ENCODE assay signal across 15 mouse cellular contexts in genomic region chr17:75438162-75438561, GRCm38 (mm10). TPM values are rescaled to one million over a fixed set of nuclear protein-coding genes. Genes with fewer than 3 reads are reported as not detected.
A peak's percentile ranks its signal among the peaks of the same experiment; 100 is the strongest.
DNase-seq lines count a peak whose midpoint lies in the region; ATAC-seq and TF ChIP-seq lines count a peak whose summit lies in the region.
"Had no signal": no experiment of that assay in that cellular context is flagged by ENCODE, and none has a peak within 500 bp of the region (broad histone marks: within the 10 kb centered on the region; RNA-seq: fewer than 3 reads in every experiment).

No protein-coding gene starts in this region.

- DNase-seq in kidney, postnatal 14 days: no peak
- DNase-seq in midbrain, embryonic 11.5 days (ENCODE audit: low spot score, missing footprints): peak; percentile 70
- no peak for DNase-seq in midbrain, postnatal 0 days (ENCODE audit: low spot score)
- no peak for DNase-seq in cerebellum, postnatal 36 days
- no peak for DNase-seq in right cerebral cortex, postnatal 10 days (ENCODE audit: low spot score in 2 of 2)
- DNase-seq: cerebellum, adult 9-10 months; thymus, postnatal 36 days had no signal

- no peaks in the 10 kb centered on the region for H3K9me3 ChIP-seq in kidney, embryonic 14.5 days (ENCODE audit: control insufficient read depth, low read length)
- H3K9me3 ChIP-seq in midbrain, embryonic 11.5 days (ENCODE audit: control insufficient read depth, low read length): no peaks in the 10 kb centered on the region
- no peaks in the 10 kb centered on the region for H3K9me3 ChIP-seq in midbrain, postnatal 0 days (ENCODE audit: low read length)
- no peaks in the 10 kb centered on the region for H3K9me3 ChIP-seq in heart, embryonic 14.5 days (ENCODE audit: control insufficient read depth, low read length)
- H3K9me3 ChIP-seq: embryonic facial prominence, embryonic 12.5 days; forebrain, embryonic 13.5 days; hindbrain, embryonic 13.5 days; stomach, embryonic 15.5 days had no signal

- H3K36me3 ChIP-seq in kidney, embryonic 14.5 days (ENCODE audit: control insufficient read depth, insufficient read depth, low read length): no peaks in the 10 kb centered on the region
- H3K36me3 ChIP-seq in midbrain, embryonic 11.5 days (ENCODE audit: control insufficient read depth, insufficient read depth, low read length): no peaks in the 10 kb centered on the region
- H3K36me3 ChIP-seq in midbrain, postnatal 0 days (ENCODE audit: insufficient read depth, low read length): no peaks in the 10 kb centered on the region
- no peaks in the 10 kb centered on the region for H3K36me3 ChIP-seq in heart, embryonic 14.5 days (ENCODE audit: control insufficient read depth, insufficient read depth, low read length)
- H3K36me3 ChIP-seq: embryonic facial prominence, embryonic 12.5 days; hindbrain, embryonic 13.5 days; stomach, embryonic 15.5 days had no signal

- ATAC-seq in kidney, embryonic 14.5 days (ENCODE audit: low FRiP score, low TSS enrichment): no peak
- ATAC-seq in midbrain, embryonic 11.5 days (ENCODE audit: low FRiP score): peak; percentile 38; the same call in 1 of the 2 replicates
- ATAC-seq in midbrain, postnatal 0 days (ENCODE audit: low FRiP score): no peak
- no peak for ATAC-seq in heart, embryonic 14.5 days (ENCODE audit: insufficient number of reproducible peaks, insufficient read depth, low FRiP score, low read depth)
- ATAC-seq: forebrain, embryonic 13.5 days had no signal

- no peak overlapping the region for H3K4me2 ChIP-seq in kidney, embryonic 14.5 days (replicated peaks; ENCODE audit: low read depth, low read length)
- H3K4me2 ChIP-seq in midbrain, embryonic 11.5 days: no peak overlapping the region
- H3K4me2 ChIP-seq in midbrain, postnatal 0 days (ENCODE audit: low read depth, low read length, poor library complexity, severe bottlenecking): no peak overlapping the region
- H3K4me2 ChIP-seq in heart, embryonic 14.5 days (ENCODE audit: low read length): peak overlapping the region; percentile 39
- H3K4me2 ChIP-seq: embryonic facial prominence, embryonic 12.5 days; forebrain, embryonic 13.5 days; hindbrain, embryonic 13.5 days; liver, embryonic 11.5 days; stomach, embryonic 15.5 days had no signal

- TF ChIP-seq CTCF in midbrain, postnatal 0 days (IDR thresholded peaks at IDR 0.05): no peak

- no peak overlapping the region for H3K9ac ChIP-seq in kidney, embryonic 14.5 days (ENCODE audit: low read depth, low read length)
- H3K9ac ChIP-seq in midbrain, embryonic 11.5 days (ENCODE audit: low read length): no peak overlapping the region
- no peak overlapping the region for H3K9ac ChIP-seq in midbrain, postnatal 0 days (replicated peaks; ENCODE audit: low read length, poor library complexity, severe bottlenecking)
- 0 out of 2 replicates have a peak overlapping the region, but pooled peaks have one; percentile 66 for H3K9ac ChIP-seq in heart, embryonic 14.5 days (ENCODE audit: low read length)
- H3K9ac ChIP-seq: embryonic facial prominence, embryonic 12.5 days; forebrain, embryonic 13.5 days; hindbrain, embryonic 13.5 days; stomach, embryonic 15.5 days had no signal

- H3K4me1 ChIP-seq in kidney, embryonic 14.5 days (ENCODE audit: control insufficient read depth, insufficient read depth, low read length): peaks cover 7% of the 10 kb centered on the region; the same call in 1 of the 2 replicates
- 0 out of 2 replicates have a peak, but pooled peaks cover 2% of the 10 kb centered on the region for H3K4me1 ChIP-seq in midbrain, embryonic 11.5 days (ENCODE audit: control insufficient read depth, insufficient read depth, low read length)
- no peaks in the 10 kb centered on the region for H3K4me1 ChIP-seq in midbrain, postnatal 0 days (ENCODE audit: insufficient read depth, low read length)
- H3K4me1 ChIP-seq in heart, embryonic 14.5 days (ENCODE audit: control insufficient read depth in 2 of 2, insufficient read depth in 2 of 2, low read length in 2 of 2): peaks cover 6 to 15% of the 10 kb centered on the region in 2 experiments
- H3K4me1 ChIP-seq: forebrain, embryonic 13.5 days; stomach, embryonic 15.5 days had no signal

- no peaks in the 10 kb centered on the region for H3K27me3 ChIP-seq in kidney, embryonic 14.5 days (ENCODE audit: control insufficient read depth, insufficient read depth, low read length)
- H3K27me3 ChIP-seq in midbrain, embryonic 11.5 days (ENCODE audit: control insufficient read depth, insufficient read depth, low read length): no peaks in the 10 kb centered on the region
- no peaks in the 10 kb centered on the region for H3K27me3 ChIP-seq in midbrain, postnatal 0 days (ENCODE audit: insufficient read depth, low read length)
- no peaks in the 10 kb centered on the region for H3K27me3 ChIP-seq in heart, embryonic 14.5 days (ENCODE audit: control insufficient read depth, insufficient read depth, low read length)
- H3K27me3 ChIP-seq: embryonic facial prominence, embryonic 12.5 days; forebrain, embryonic 13.5 days; hindbrain, embryonic 13.5 days; stomach, embryonic 15.5 days had no signal

- 39% methylated on average over 5 of the region's 5 CpGs for WGBS in kidney, embryonic 14.5 days
- 64% methylated on average over 5 of the region's 5 CpGs for WGBS in midbrain, embryonic 11.5 days
- WGBS in midbrain, postnatal 0 days: 63% methylated on average over 5 of the region's 5 CpGs
- WGBS in heart, embryonic 14.5 days: 34% methylated on average over 5 of the region's 5 CpGs

- H3K27ac ChIP-seq in kidney, embryonic 14.5 days (ENCODE audit: low read depth, low read length): no peak overlapping the region
- H3K27ac ChIP-seq in midbrain, embryonic 11.5 days (ENCODE audit: low read depth, low read length): no peak overlapping the region
- H3K27ac ChIP-seq in midbrain, postnatal 0 days (ENCODE audit: low read depth, low read length): no peak overlapping the region
- no peak overlapping the region for H3K27ac ChIP-seq in heart, embryonic 14.5 days (replicated peaks in 1 of 2; ENCODE audit: control insufficient read depth in 1 of 2, insufficient read depth in 1 of 2, low read depth in 2 of 2, low read length in 2 of 2)
- H3K27ac ChIP-seq: embryonic facial prominence, embryonic 12.5 days; forebrain, embryonic 13.5 days; hindbrain, embryonic 13.5 days; stomach, embryonic 15.5 days had no signal

- H3K4me3 ChIP-seq in kidney, embryonic 14.5 days (ENCODE audit: low read length): peak overlapping the region; percentile 10
- H3K4me3 ChIP-seq in midbrain, embryonic 11.5 days (ENCODE audit: low read depth, low read length): no peak overlapping the region
- no peak overlapping the region for H3K4me3 ChIP-seq in midbrain, postnatal 0 days (ENCODE audit: low read depth, low read length)
- H3K4me3 ChIP-seq in heart, embryonic 14.5 days (ENCODE audit: control insufficient read depth in 1 of 2, insufficient read depth in 1 of 2, low read depth in 1 of 2, low read length in 2 of 2): peak overlapping the region; percentile 11 to 18; a peak in 3 of 4 replicates
- H3K4me3 ChIP-seq: embryonic facial prominence, embryonic 12.5 days; forebrain, embryonic 13.5 days; hindbrain, embryonic 13.5 days; megakaryocyte, embryonic 14.5 days had no signal

RNA-seq across cellular contexts. Expression of gene Rasgrp3, which starts 2.5 kb away (rescaled TPM):
- 20.3 and 28.8 TPM in 2 replicates for polyA plus RNA-seq in kidney, embryonic 14.5 days (2014; fragmentation: Nextera tagmentation; extraction: Ambion mirVana)
- polyA plus RNA-seq in midbrain, embryonic 11.5 days (2014; fragmentation: Nextera tagmentation; extraction: Ambion mirVana): 5.5 and 8.3 TPM in 2 replicates
- total RNA-seq in midbrain, postnatal 0 days (2014; rRNA removed): 8.1 and 9.3 TPM in 2 replicates
- polyA plus RNA-seq in midbrain, postnatal 0 days (2015; fragmentation: Nextera tagmentation; extraction: Ambion mirVana): 3.2 and 4.8 TPM in 2 replicates
- 24.3 and 25.1 TPM in 2 replicates for polyA plus RNA-seq in heart, embryonic 14.5 days (2014; fragmentation: Nextera tagmentation; extraction: Ambion mirVana)

Comparison
In these comparisons a context has a peak if more than half of its experiments do, and no peak if none do; other contexts are left out.
1. H3K4me3 ChIP-seq: peak in kidney, embryonic 14.5 days (single experiment) and heart, embryonic 14.5 days (2 of 2); none in midbrain, embryonic 11.5 days (single experiment) and midbrain, postnatal 0 days (single experiment).